Mouse (Mus musculus) forebrain, embryonic 16.5 days (tissue): ENCODE measurements around the gene Gna15. TPM values are rescaled to one million over a fixed set of nuclear protein-coding genes. Genes with fewer than 3 reads are reported as not detected.

Source experiments
- microRNA-seq: library from miRNA; unstranded; fragments of <30 nt; microRNA quantifications from one replicate; pipeline ENCODE4, GENCODE M21; 2017
- polyA plus RNA-seq: library from polyadenylated mRNA; unstranded; fragments of >200 nt; fragmentation: Nextera tagmentation; extraction: Ambion mirVana; gene quantifications from 2 replicates; pipeline ENCODE4 v1.2.1, GENCODE M21; 2015

The Gna15 gene
- polyA plus RNA-seq, 1 experiment from 2014 or later: 0.42 TPM

Small RNA genes within 50 kb of the gene (microRNA-seq; reads per million reads assigned to microRNA genes)
- gene Gm25595: not detected

Other genes starting within 250 kb of the Gna15 start
- 7.3 and 8.3 TPM in 2 replicates for gene Tjp3, start 232.6 kb downstream of the Gna15 start, polyA plus RNA-seq
- 138 and 143 TPM in 2 replicates for gene Pip5k1c, start 231.3 kb downstream of the Gna15 start, polyA plus RNA-seq
- gene Cactin, start 203.1 kb downstream of the Gna15 start, polyA plus RNA-seq: 36.8 and 38.3 TPM in 2 replicates
- gene Tbxa2r, start 195.5 kb downstream of the Gna15 start, polyA plus RNA-seq: 3.6 and 4.9 TPM in 2 replicates
- gene Gipc3, start 181.0 kb downstream of the Gna15 start, polyA plus RNA-seq: not detected in 2 replicates
- 33.4 and 34.2 TPM in 2 replicates for gene Hmg20b, start 173.7 kb downstream of the Gna15 start, polyA plus RNA-seq
- 11.4 and 11.5 TPM in 2 replicates for gene Mfsd12, start 166.7 kb downstream of the Gna15 start, polyA plus RNA-seq
- 0.72 and 0.86 TPM in 2 replicates for gene 4930404N11Rik, start 158.4 kb downstream of the Gna15 start, polyA plus RNA-seq
- gene Fzr1, start 145.7 kb downstream of the Gna15 start, polyA plus RNA-seq: 121 and 133 TPM in 2 replicates
- 86.0 and 91.0 TPM in 2 replicates for gene Dohh, start 139.8 kb downstream of the Gna15 start, polyA plus RNA-seq
- gene Gm48551, start 139.8 kb downstream of the Gna15 start, polyA plus RNA-seq: 6.2 and 8.8 TPM in 2 replicates
- 1.0 and 2.2 TPM in 2 replicates for gene Gm48552, start 135.2 kb downstream of the Gna15 start, polyA plus RNA-seq
- 1.2 and 1.8 TPM in 2 replicates for gene Smim24, start 131.2 kb downstream of the Gna15 start, polyA plus RNA-seq
- gene Nfic, start 68.6 kb downstream of the Gna15 start, polyA plus RNA-seq: 25.4 and 27.0 TPM in 2 replicates
- 75.3 and 93.0 TPM in 2 replicates for gene Celf5, start 41.5 kb downstream of the Gna15 start, polyA plus RNA-seq
- 70.4 and 80.9 TPM in 2 replicates for gene Ncln, start 27.8 kb downstream of the Gna15 start, polyA plus RNA-seq
- gene S1pr4, start 24.1 kb downstream of the Gna15 start, polyA plus RNA-seq: 0.40 and 0.53 TPM in 2 replicates
- 106 and 112 TPM in 2 replicates for gene Gna11, start 21.0 kb upstream of the Gna15 start, polyA plus RNA-seq
- gene Aes, start 35.3 kb upstream of the Gna15 start, polyA plus RNA-seq: 632 and 683 TPM in 2 replicates
- gene Tle2, start 50.3 kb upstream of the Gna15 start, polyA plus RNA-seq: 27.1 and 32.6 TPM in 2 replicates
- gene Tle6, start 76.8 kb upstream of the Gna15 start, polyA plus RNA-seq: 3.5 and 3.7 TPM in 2 replicates
- gene BC025920, start 82.0 kb upstream of the Gna15 start, polyA plus RNA-seq: 2.7 and 3.4 TPM in 2 replicates
- gene Sirt6, start 103.6 kb upstream of the Gna15 start, polyA plus RNA-seq: 51.4 and 55.1 TPM in 2 replicates
- gene Ankrd24, start 104.3 kb upstream of the Gna15 start, polyA plus RNA-seq: 13.8 and 16.5 TPM in 2 replicates
- 6.6 and 6.9 TPM in 2 replicates for gene Gm10778, start 124.8 kb upstream of the Gna15 start, polyA plus RNA-seq
- 20.4 and 25.1 TPM in 2 replicates for gene Zfp433, start 180.6 kb upstream of the Gna15 start, polyA plus RNA-seq
- gene Gm3055, start 246.9 kb upstream of the Gna15 start, polyA plus RNA-seq: 16.0 and 23.5 TPM in 2 replicates